ENCODE assay signal across 11 mouse cellular contexts in genomic region chr15:79359954-79360353, GRCm38 (mm10). TPM values are rescaled to one million over a fixed set of nuclear protein-coding genes. Genes with fewer than 3 reads are reported as not detected.
A peak's percentile ranks its signal among the peaks of the same experiment; 100 is the strongest.
DNase-seq lines count a peak whose midpoint lies in the region; ATAC-seq lines count a peak whose summit lies in the region.
"Had no signal": no experiment of that assay in that cellular context is flagged by ENCODE, and none has a peak within 500 bp of the region (broad histone marks: within the 10 kb centered on the region; RNA-seq: fewer than 3 reads in every experiment).

No protein-coding gene starts in this region.

- no peaks in the 10 kb centered on the region for H3K9me3 ChIP-seq in limb, embryonic 13.5 days
- no peaks in the 10 kb centered on the region for H3K9me3 ChIP-seq in midbrain, embryonic 16.5 days (replicated peaks; ENCODE audit: control insufficient read depth, low read length, poor library complexity, severe bottlenecking)

- peak overlapping the region; percentile 61 for H3K27ac ChIP-seq in limb, embryonic 13.5 days
- H3K27ac ChIP-seq in midbrain, embryonic 16.5 days (ENCODE audit: low read length), result no peak overlapping the region

- no peak for ATAC-seq in limb, embryonic 13.5 days (ENCODE audit: low FRiP score, low read depth)
- ATAC-seq in midbrain, embryonic 16.5 days, result no peak
- ATAC-seq: forebrain, embryonic 16.5 days had no signal

- H3K9ac ChIP-seq in limb, embryonic 13.5 days, result peak overlapping the region; percentile 13; the same call in 1 of the 2 replicates
- no peak overlapping the region for H3K9ac ChIP-seq in midbrain, embryonic 16.5 days (ENCODE audit: low read depth, low read length)

- H3K4me1 ChIP-seq in limb, embryonic 13.5 days, result peaks cover 44% of the 10 kb centered on the region
- peaks cover 11% of the 10 kb centered on the region; the same call in 1 of the 2 replicates for H3K4me1 ChIP-seq in midbrain, embryonic 16.5 days (ENCODE audit: control insufficient read depth, insufficient read depth, low read length)

- DNase-seq in heart, adult 11 months, result peak; percentile 93
- no peak for DNase-seq in heart, postnatal 25 days (ENCODE audit: low spot score)
- DNase-seq in urinary bladder, postnatal 14 days (ENCODE audit: low spot score), result peak; percentile 23
- no peak for DNase-seq in urinary bladder, adult 18-20 months (ENCODE audit: low spot score in 2 of 2)
- no peak for DNase-seq in cerebellum, postnatal 14 days
- no peak for DNase-seq in urinary bladder, adult 2 months (ENCODE audit: low spot score)
- DNase-seq: cerebellum, adult 11 months; thymus, postnatal 4 days had no signal

- intact Hi-C loops in heart, postnatal 25 days (cut with DNase I), result no loop called here

- H3K36me3 ChIP-seq in limb, embryonic 13.5 days, result peaks cover 41% of the 10 kb centered on the region
- H3K36me3 ChIP-seq in midbrain, embryonic 16.5 days (ENCODE audit: control insufficient read depth, insufficient read depth, low read length), result peaks cover 20% of the 10 kb centered on the region

- H3K27me3 ChIP-seq in limb, embryonic 13.5 days, result peaks cover 7% of the 10 kb centered on the region; the same call in 1 of the 2 replicates
- H3K27me3 ChIP-seq in midbrain, embryonic 16.5 days (ENCODE audit: control insufficient read depth, insufficient read depth, low read depth, low read length), result peaks cover 12% of the 10 kb centered on the region

- H3K4me2 ChIP-seq in limb, embryonic 13.5 days (replicated peaks), result peak overlapping the region; percentile 21
- H3K4me2 ChIP-seq in midbrain, embryonic 16.5 days (ENCODE audit: low read length), result no peak overlapping the region

- H3K4me3 ChIP-seq in limb, embryonic 13.5 days, result no peak overlapping the region
- H3K4me3 ChIP-seq in midbrain, embryonic 16.5 days (ENCODE audit: low read depth, low read length), result no peak overlapping the region

- 32% methylated on average over 6 of the region's 6 CpGs for WGBS in limb, embryonic 13.5 days
- 48% methylated on average over 6 of the region's 6 CpGs for WGBS in midbrain, embryonic 16.5 days

RNA-seq across cellular contexts. Expression of gene Maff, which starts 13.5 kb away (rescaled TPM):
- total RNA-seq in heart, postnatal 25 days (2021), result 1 to 10 TPM; 8.1 to 8.3 TPM
- polyA plus RNA-seq in limb, embryonic 13.5 days (2015; fragmentation: Nextera tagmentation; extraction: Ambion mirVana), result 2.2 and 2.4 TPM in 2 replicates
- polyA plus RNA-seq in midbrain, embryonic 16.5 days (2015; fragmentation: Nextera tagmentation; extraction: Ambion mirVana), result 0.85 and 0.86 TPM in 2 replicates
- 11.0 and 13.0 TPM in 2 replicates for polyA plus RNA-seq in urinary bladder, adult 2 months (2012; rRNA removed)

RNA-seq across cellular contexts. Expression of gene Pla2g6, which starts 31.8 kb away (rescaled TPM):
- total RNA-seq in heart, postnatal 25 days (2021), result 1 to 10 TPM; 9.6 to 9.9 TPM
- 11.7 and 12.7 TPM in 2 replicates for polyA plus RNA-seq in limb, embryonic 13.5 days (2015; fragmentation: Nextera tagmentation; extraction: Ambion mirVana)
- polyA plus RNA-seq in midbrain, embryonic 16.5 days (2015; fragmentation: Nextera tagmentation; extraction: Ambion mirVana), result 29.8 and 35.3 TPM in 2 replicates
- 20.5 and 20.6 TPM in 2 replicates for polyA plus RNA-seq in urinary bladder, adult 2 months (2012; rRNA removed)

RNA-seq across cellular contexts. Expression of gene Tmem184b, which starts 43.4 kb away (rescaled TPM):
- total RNA-seq in heart, postnatal 25 days (2021), result 10 to 100 TPM; 43.0 to 46.7 TPM
- 70.8 and 77.6 TPM in 2 replicates for polyA plus RNA-seq in limb, embryonic 13.5 days (2015; fragmentation: Nextera tagmentation; extraction: Ambion mirVana)
- 42.5 and 43.2 TPM in 2 replicates for polyA plus RNA-seq in midbrain, embryonic 16.5 days (2015; fragmentation: Nextera tagmentation; extraction: Ambion mirVana)
- polyA plus RNA-seq in urinary bladder, adult 2 months (2012; rRNA removed), result 51.5 and 68.3 TPM in 2 replicates

Comparison
In these comparisons a context has a peak if more than half of its experiments do, and no peak if none do; other contexts are left out.
1. DNase-seq: peak in heart, adult 11 months (single experiment) and urinary bladder, postnatal 14 days (single experiment); none in heart, postnatal 25 days (single experiment), urinary bladder, adult 18-20 months (0 of 2), cerebellum, postnatal 14 days (0 of 2) and urinary bladder, adult 2 months (single experiment).